Mouse (Mus musculus): ENCODE data around the gene Vmn2r83. TPM values are rescaled to one million over a fixed set of nuclear protein-coding genes. Genes with fewer than 3 reads are reported as not detected.
"Not testable (repeated sequence)": the region's sequence is repeated elsewhere in the genome, so short reads cannot be mapped to it uniquely, and the experiment has no call there.

Vmn2r83 gene
- total RNA-seq (2021): not detected

DNA sequence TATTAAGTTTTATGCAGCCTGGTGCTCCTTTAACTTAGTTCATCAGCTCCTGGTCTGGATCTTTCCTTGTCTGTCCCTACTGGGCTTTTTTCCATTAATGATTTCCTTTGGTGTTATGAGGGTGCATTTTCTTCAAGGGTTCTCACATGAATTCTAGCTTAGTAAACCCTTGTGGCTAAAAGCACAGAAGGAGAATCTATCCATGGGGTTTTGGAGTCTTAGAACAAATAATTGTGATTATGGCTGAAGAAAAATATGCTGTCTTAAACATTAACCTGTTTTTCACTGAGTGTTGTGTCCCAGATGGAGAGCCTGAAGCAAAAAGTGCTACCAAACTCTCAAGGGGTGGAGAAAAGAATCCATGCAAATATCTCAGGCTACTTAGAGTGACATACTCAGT, at the start of gene Vmn2r83:
Gene Vmn2r83 (plus strand): TSS at position 301 of the 400 bp plus-strand sequence.
- intact Hi-C loops (cut with DNase I): no loop called here
- DNase-seq: no peak

GRCm38 (mm10) chr10:79435141-79435820, 33.2 kb upstream of the Vmn2r83 start:
- intact Hi-C loops (cut with DNase I); DNase-seq: not testable (repeated sequence)

- intact Hi-C loops (cut with DNase I): no loop called here
- DNase-seq: no peak
These were observed 27.4 kb downstream of the Vmn2r83 start for GRCm38 (mm10) chr10:79495886-79496285.

- no peak for DNase-seq
- intact Hi-C loops (cut with DNase I): no loop called here
These were observed 28.3 kb downstream of the Vmn2r83 start for GRCm38 (mm10) chr10:79496701-79497288.

GRCm38 (mm10) chr10:79502830-79503644, 34.5 kb downstream of the Vmn2r83 start:
- no peak for DNase-seq
- intact Hi-C loops (cut with DNase I): no loop called here

DNA sequence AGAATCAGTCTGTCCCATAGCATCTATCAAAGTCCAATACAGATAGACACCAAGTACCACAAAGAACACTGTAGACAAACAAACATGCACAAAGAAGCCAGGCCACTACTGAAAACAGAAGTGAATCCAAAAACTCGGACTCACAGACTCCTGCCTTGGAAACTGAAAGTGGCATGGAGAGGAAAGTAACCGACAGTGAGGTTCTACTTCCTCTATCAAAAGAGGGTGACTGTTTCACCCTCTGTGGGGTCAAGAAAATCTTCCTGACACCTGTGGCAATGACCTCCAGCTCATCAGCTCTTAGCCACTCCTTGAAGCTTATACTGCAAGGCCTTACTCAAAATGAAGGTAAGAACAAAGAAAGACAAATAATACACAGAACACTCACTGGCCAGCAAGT, 38.2 kb downstream of the Vmn2r83 start:
- intact Hi-C loops (cut with DNase I): no loop called here
- no peak for DNase-seq

DNA sequence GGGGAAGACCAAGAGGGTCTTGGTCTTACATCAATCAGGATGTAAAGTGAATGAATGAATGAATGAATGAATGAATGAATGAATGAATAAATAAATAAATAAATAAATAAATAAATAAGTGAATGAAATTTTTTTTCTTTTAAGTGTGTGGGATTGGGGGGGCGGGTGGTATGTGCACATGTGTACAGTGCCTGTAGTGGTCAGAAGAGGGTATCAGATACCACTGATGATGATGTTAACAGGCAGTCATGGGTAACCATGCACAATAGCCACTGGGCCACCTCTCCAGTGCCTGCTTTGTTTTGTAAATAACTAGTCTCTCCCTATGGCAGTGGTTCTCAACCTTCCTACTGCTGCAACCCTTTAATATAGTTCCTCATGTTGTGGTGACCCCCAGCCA, 55.9 kb downstream of the Vmn2r83 start:
- DNase-seq: no peak
- intact Hi-C loops (cut with DNase I): no loop called here

DNA sequence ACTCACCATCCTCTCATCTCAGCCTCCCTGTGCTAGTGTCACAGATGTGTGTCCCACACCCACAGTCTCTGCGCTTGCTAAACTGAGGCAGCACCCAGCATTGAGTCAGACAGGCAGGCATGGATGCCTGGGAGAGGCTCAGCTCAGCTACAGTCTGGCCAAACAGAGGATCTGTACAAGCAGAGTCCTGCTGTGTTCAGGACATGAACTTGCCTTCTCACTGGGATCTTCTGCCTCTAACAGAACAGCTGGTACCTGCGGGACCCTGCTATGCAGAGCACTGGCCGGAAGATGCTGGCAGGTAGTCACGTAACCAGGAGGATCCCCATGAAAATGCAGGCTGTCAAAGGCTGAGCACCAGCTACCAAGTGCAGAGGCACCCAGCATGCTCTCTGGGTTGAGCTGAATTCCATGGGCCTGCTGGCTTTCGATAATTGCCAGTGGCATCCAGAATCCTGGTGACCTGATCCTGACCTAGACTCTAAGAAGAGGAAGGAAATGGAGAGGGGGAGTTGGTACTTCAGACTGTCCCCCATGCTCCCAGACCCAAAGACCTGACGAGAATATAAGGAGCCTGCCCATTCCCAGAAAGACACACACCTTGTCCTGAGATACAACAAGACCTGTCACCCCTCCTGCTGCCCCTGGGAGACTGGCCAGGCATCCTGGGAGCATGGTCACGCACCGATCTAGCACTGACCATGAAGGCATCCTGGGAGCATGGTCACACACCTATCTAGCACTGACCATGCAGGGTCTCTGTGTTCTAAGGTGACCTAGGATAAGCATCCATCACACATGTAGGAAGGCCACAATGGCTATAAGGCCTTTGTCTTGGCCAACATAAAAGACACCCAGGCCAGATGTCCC, 57.2 kb downstream of the Vmn2r83 start:
- intact Hi-C loops (cut with DNase I): no loop called here
- no peak for DNase-seq

GRCm38 (mm10) chr10:79526661-79527452, 58.3 kb downstream of the Vmn2r83 start:
- no peak for DNase-seq
- intact Hi-C loops (cut with DNase I): no loop called here

GRCm38 (mm10) chr10:79527453-79527845, 58.9 kb downstream of the Vmn2r83 start:
- no peak for DNase-seq
- intact Hi-C loops (cut with DNase I): no loop called here

DNA sequence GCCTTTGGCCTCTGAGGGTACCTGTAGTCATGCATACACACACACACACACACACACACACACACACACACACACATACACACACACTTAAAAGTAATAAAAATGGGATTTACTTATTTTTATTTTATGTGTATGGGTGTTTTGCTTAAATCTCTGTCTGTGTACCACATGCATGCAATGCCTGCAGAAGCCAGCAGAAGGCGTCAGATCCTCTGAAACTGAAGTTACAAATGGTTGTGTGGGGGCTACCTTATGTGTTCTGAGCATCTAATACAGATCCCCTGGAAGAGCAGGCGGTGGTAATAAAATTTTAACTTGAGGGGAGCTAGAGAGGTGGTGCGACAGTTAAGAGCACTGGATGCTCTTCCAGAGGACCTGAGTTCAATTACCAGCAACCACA, 59.5 kb downstream of the Vmn2r83 start:
- intact Hi-C loops (cut with DNase I): no loop called here

GRCm38 (mm10) chr10:79530241-79530640, 61.7 kb downstream of the Vmn2r83 start:
- no peak for DNase-seq
- intact Hi-C loops (cut with DNase I): no loop called here

More for the DNA sequence above, 59.5 kb downstream of the Vmn2r83 start:
- DNase-seq: no peak

GRCm38 (mm10) chr10:79530721-79531120, 62.2 kb downstream of the Vmn2r83 start:
- DNase-seq: no peak
- intact Hi-C loops (cut with DNase I): no loop called here

- intact Hi-C loops (cut with DNase I): no loop called here
- peak in 1 of 2 experiments; percentile 18 for DNase-seq
These were observed 63.1 kb downstream of the Vmn2r83 start for GRCm38 (mm10) chr10:79531593-79531992.

- intact Hi-C loops (cut with DNase I): no loop called here
- no peak for DNase-seq
These were observed 64.1 kb downstream of the Vmn2r83 start for GRCm38 (mm10) chr10:79532678-79533077.

DNA sequence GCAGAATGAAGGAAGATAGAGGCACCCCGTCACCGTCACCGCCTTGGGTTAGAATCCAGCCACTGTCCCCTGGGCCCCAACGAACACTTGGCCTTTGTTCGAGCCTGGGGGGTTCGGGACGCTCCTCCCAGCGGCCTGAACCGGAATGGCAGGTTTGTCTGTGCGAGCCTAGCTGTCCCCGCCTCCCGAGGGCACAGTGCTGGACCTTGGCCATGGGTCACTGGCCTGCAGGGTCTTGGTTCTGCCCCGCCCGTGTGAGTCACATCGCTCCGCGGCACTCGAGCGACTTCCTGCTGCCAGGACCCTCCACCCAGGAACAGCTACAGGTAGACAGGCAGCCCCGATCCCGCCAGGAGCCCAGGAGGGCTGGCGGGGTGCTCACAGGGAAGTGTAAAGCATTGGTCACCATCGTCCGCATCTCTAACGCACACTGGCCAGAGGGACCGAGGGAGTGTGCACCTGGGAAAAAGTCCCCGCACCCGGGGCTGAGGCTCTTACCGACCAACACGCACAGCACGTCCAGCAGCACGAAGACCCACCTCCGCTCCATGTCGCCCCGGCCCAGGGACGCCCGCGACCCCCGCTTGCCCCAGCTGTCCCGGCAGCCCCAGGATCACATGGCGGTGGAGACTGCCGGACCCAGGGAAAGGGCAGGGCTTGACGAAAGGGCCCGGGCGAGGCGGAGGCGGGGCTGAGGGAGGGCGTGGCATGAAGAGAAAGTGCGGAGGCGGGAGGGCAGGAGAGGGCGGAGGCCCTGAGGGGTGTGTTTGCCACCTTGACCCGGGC, 64.8 kb downstream of the Vmn2r83 start, which contains the start of gene Plpp2:
Gene Plpp2 (minus strand): TSS at position 671 of the 786 bp plus-strand sequence.
- peak; percentile 60 to 68 for DNase-seq
- intact Hi-C loops (cut with DNase I): no loop called here

- intact Hi-C loops (cut with DNase I): no loop called here
- no peak for DNase-seq
These were observed 65.9 kb downstream of the Vmn2r83 start for GRCm38 (mm10) chr10:79534426-79534825.

GRCm38 (mm10) chr10:79535431-79535830, 66.9 kb downstream of the Vmn2r83 start:
- intact Hi-C loops (cut with DNase I): no loop called here
- no peak for DNase-seq

DNA sequence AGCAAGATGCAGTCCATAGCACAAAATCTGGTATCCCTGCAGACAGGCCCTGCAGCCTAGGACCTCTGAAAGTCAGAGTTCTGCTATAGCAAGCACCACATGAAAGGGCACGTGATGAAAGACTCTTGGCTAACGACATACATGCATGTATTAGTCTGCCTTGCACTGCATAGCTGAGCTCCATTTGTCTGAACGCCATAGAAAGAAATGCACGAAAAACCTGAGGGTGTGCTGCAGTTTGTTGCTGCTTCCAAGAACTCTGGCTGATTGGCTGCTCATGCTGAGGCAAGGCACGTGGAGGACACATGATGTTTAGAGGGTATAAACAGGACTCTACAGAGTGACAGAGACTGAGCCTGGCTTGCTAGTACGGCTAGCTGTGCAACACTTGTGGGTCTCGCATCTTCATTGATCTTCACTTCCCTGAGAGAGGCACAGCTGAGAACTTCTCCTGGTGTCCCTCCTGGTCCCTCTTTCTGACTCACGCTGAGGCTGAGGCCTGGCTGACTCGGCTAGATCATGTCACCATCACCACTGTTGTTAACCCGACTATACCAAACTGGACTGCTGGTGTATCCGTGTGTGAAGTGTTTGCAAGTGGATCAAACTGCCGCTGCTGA, 68.0 kb downstream of the Vmn2r83 start:
- intact Hi-C loops (cut with DNase I): no loop called here
- no peak for DNase-seq

All from heart, postnatal 10 days (tissue).